Mouse (Mus musculus): ENCODE measurements around the gene Ccdc8.

- TF ChIP-seq POLR2A (IDR thresholded peaks at IDR 0.05; ENCODE audit: low read depth, low read length) (no peak), CTCF (conservative IDR thresholded peaks at IDR 0.05; ENCODE audit: insufficient read depth, insufficient read length, low read depth, low read length) (no peak)
Observed at GRCm38 (mm10) chr7:16994400-16994799, 1.9 kb downstream of the Ccdc8 start.
